Mouse (Mus musculus) stomach, postnatal 0 days (tissue): ENCODE results near the gene Hsdl2. TPM values are rescaled to one million over a fixed set of nuclear protein-coding genes. Genes with fewer than 3 reads are reported as not detected.

ENCODE experiments used
- ATAC-seq: fragments of 200-750 bp; cut with Nextera tagmentation; 2 replicates; pipeline ENCODE4 v1.8.0; 2017; ENCODE audit not compliant: low FRiP score, low TSS enrichment
- DNase-seq: peaks from one replicate; pipeline ENCODE4 v3.0.0-alpha.2; 2016; ENCODE audit warnings: low spot score
- H3K27ac ChIP-seq: fragments of 300-500 bp; sonication (generic); replicated peaks from 2 replicates; pipeline ENCODE4 v1.5.1; 2014; ENCODE audit warnings: mild to moderate bottlenecking, control low read depth
- H3K27me3 ChIP-seq: fragments of 300-500 bp; sonication (generic); 2 replicates; pipeline ENCODE4 v1.6.1; 2014; ENCODE audit warnings: low read length; ENCODE audit not compliant: control insufficient read depth, insufficient read depth
- H3K36me3 ChIP-seq: fragments of 300-500 bp; sonication (generic); 2 replicates; pipeline ENCODE4 v1.6.1; 2014; ENCODE audit warnings: low read length, mixed read lengths; ENCODE audit not compliant: control insufficient read depth, insufficient read depth
- H3K4me1 ChIP-seq: fragments of 300-500 bp; sonication (generic); replicated peaks from 2 replicates; pipeline ENCODE4 v1.6.1; 2014; ENCODE audit warnings: antibody characterized with exemption; ENCODE audit not compliant: control insufficient read depth, insufficient read depth
- H3K4me2 ChIP-seq: fragments of 300-500 bp; sonication (generic); replicated peaks from 2 replicates; pipeline ENCODE4 v1.6.1; 2014; ENCODE audit warnings: low read depth, mild to moderate bottlenecking, control low read depth, moderate library complexity
- H3K4me3 ChIP-seq: fragments of 300-500 bp; sonication (generic); 2 replicates; pipeline ENCODE4 v1.5.1; 2014; ENCODE audit warnings: low read depth, low read length, control low read depth
- H3K9ac ChIP-seq: fragments of 300-500 bp; sonication (generic); 2 replicates; pipeline ENCODE4 v1.6.1; 2014; ENCODE audit warnings: mild to moderate bottlenecking, low read length, control low read depth, mixed read lengths
- H3K9me3 ChIP-seq: fragments of 300-500 bp; sonication (generic); 2 replicates; pipeline ENCODE4 v1.6.1; 2016; ENCODE audit warnings: low read length; ENCODE audit not compliant: control insufficient read depth
- CTCF ChIP-seq: IDR thresholded peaks from 2 replicates; pipeline ENCODE4 v1.5.1; 2016; ENCODE audit warnings: antibody characterized with exemption, low read depth, mild to moderate bottlenecking, moderate library complexity
- EP300 ChIP-seq: optimal IDR thresholded peaks from 2 replicates; pipeline ENCODE3; 2016; ENCODE audit warnings: antibody characterized with exemption
- WGBS: fragments of 180-500 bp; shearing (Covaris S2); extraction: QIAGEN DNeasy Blood & Tissue Kit; methylation state at CpG from one replicate; pipeline ENCODE4 v1.1.7; 2014; 5-methylcytosine and 5-hydroxymethylcytosine counted together
- polyA plus RNA-seq: library from polyadenylated mRNA; unstranded; fragments of >200 nt; fragmentation: Nextera tagmentation; extraction: Ambion mirVana; gene quantifications from 2 replicates; pipeline ENCODE4 v1.2.1, GENCODE M21; 2015

Hsdl2 gene
- polyA plus RNA-seq, 1 experiment from 2014 or later, result 49.4 TPM

DNA sequence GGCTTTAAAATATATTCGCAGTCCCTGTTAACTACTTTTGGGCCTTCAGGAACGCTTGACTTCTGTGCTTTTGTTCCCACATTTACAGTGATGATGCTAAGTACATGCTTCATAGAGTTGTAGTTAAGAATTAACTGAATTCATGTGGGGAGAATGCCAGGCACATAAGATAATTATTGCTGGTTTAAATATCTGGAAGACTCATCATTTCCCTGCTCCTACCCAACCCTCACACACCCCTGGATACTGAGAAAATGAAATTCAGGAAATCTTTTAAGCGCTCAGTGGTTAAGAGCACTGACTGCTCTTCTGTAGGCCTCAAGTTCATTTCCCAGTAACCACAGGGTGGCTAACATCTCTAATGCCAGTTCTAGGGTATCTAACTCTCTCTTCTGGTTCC, 60.7 kb downstream of the Hsdl2 start:
- ATAC-seq, result no peak
- Histone ChIP-seq H3K27me3 (no peaks in the 10 kb centered on the region), H3K9me3 (no peaks in the 10 kb centered on the region), H3K36me3 (no peaks in the 10 kb centered on the region), H3K4me2 (no peak overlapping the region), H3K4me1 (no peaks in the 10 kb centered on the region), H3K4me3 (no peak overlapping the region), H3K9ac (no peak overlapping the region), H3K27ac (no peak overlapping the region)
- DNase-seq, result no peak
- 76% methylated on average over 3 of the region's 3 CpGs for WGBS
- TF ChIP-seq CTCF (no peak), EP300 (no peak)

DNA sequence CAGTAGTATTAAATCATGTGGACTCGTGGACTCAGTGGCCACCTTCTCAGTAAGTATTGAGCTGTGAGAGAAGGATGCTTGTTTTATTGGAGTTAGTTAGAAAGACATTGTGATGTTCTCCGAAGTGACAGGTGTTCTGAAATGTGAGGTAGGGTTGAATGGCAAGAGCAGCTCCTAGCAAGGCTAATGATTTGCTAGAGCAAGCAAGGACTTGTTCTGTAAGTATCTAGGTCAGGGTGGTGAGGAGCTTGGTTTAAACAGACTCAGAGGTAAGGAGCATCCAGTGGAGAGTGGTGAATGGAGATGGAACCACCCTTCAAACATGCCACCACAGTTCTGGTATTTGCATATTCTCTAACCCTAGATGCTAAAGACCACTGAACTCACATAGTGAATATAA, 61.3 kb downstream of the Hsdl2 start:
- ATAC-seq, result no peak

DNA sequence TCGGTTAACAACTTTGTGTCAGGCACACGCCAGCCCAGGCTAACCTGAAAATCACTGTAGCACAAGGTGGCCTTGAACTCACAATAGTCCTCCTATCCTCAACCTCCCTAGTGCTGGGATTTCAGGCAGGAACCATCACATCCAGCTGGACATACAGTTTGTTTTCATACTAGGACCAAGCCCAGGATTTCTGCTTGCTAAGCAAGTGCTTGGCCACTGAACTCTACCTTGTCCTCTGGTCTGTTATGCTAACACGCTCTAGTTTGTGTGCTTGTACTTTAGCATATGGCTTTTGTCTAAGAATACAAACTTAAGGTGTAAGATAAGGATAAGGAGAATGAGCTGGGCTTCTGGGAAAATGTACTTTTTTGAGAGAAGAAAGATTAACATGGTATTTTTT, 63.1 kb downstream of the Hsdl2 start:
- Histone ChIP-seq H3K9me3 (no peaks in the 10 kb centered on the region), H3K27ac (no peak overlapping the region), H3K36me3 (no peaks in the 10 kb centered on the region), H3K4me2 (no peak overlapping the region), H3K4me1 (no peaks in the 10 kb centered on the region), H3K9ac (no peak overlapping the region), H3K27me3 (no peaks in the 10 kb centered on the region), H3K4me3 (no peak overlapping the region)
- DNase-seq (no peak), ATAC-seq (no peak)
- TF ChIP-seq EP300, result no peak
- TF ChIP-seq CTCF, result no peak
- WGBS, result 74% methylated on average over 3 of the region's 3 CpGs

More for the DNA sequence above, 61.3 kb downstream of the Hsdl2 start:
- no peaks in the 10 kb centered on the region for H3K4me1 ChIP-seq
- H3K36me3 ChIP-seq, result no peaks in the 10 kb centered on the region
- no peaks in the 10 kb centered on the region for H3K27me3 ChIP-seq
- H3K9ac ChIP-seq, result no peak overlapping the region
- H3K4me2 ChIP-seq, result no peak overlapping the region
- no peaks in the 10 kb centered on the region for H3K9me3 ChIP-seq
- 79% methylated on average over 2 of the region's 2 CpGs for WGBS
- TF ChIP-seq EP300 (no peak), CTCF (no peak)
- H3K27ac ChIP-seq, result no peak overlapping the region
- H3K4me3 ChIP-seq, result no peak overlapping the region
- DNase-seq, result no peak

DNA sequence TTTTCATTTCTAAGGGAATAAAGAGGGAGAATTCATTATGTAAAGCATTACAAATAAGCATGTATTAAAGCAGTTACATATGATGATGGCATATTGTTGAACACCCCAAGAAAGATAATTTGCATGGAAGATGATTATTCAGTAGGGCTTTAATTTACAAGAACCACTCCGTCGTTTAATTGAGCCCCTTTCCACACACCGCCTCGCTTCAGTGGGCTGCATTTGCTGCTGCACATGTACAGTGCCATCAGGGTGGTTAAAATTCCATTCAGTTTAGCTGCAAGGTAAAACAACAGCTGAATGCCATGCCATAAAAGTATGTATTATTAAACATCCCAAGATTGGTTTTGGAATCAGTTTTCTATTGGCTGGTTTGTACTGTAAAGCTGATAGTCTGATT, 63.6 kb downstream of the Hsdl2 start:
- Histone ChIP-seq H3K9me3 (no peaks in the 10 kb centered on the region), H3K36me3 (no peaks in the 10 kb centered on the region), H3K27ac (no peak overlapping the region), H3K4me2 (no peak overlapping the region), H3K9ac (no peak overlapping the region), H3K4me1 (no peaks in the 10 kb centered on the region), H3K4me3 (no peak overlapping the region), H3K27me3 (no peaks in the 10 kb centered on the region)
- WGBS, result 93% methylated on average over 4 of the region's 4 CpGs
- DNase-seq (no peak), ATAC-seq (no peak)
- TF ChIP-seq EP300 (no peak), CTCF (no peak)

DNA sequence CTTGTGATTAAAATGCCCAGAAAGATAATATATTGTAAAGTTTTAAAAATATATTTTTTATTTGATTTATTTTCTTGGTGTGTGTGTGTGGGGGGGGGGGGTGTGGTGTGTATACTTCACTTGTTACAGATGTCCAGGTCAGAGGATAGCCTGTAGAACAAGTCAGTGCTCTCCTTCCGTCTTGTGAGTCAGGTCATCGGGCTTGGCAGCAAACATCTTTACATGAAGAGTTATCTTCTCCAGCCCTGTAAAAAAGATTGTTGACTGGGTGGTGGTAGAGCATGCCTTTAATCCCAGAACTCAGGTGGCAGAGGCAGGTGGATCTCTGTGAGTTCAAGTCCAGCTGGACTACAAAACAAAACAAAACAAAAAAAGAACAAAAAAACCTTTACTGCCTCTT, 64.2 kb downstream of the Hsdl2 start:
- Histone ChIP-seq H3K4me2 (no peak overlapping the region), H3K9me3 (no peaks in the 10 kb centered on the region), H3K4me3 (no peak overlapping the region), H3K27ac (no peak overlapping the region), H3K4me1 (no peaks in the 10 kb centered on the region), H3K36me3 (no peaks in the 10 kb centered on the region), H3K27me3 (no peaks in the 10 kb centered on the region), H3K9ac (no peak overlapping the region)
- WGBS, result 88% methylated on average over 2 of the region's 2 CpGs
- ATAC-seq, result no peak
- TF ChIP-seq CTCF (no peak), EP300 (no peak)
- no peak for DNase-seq

DNA sequence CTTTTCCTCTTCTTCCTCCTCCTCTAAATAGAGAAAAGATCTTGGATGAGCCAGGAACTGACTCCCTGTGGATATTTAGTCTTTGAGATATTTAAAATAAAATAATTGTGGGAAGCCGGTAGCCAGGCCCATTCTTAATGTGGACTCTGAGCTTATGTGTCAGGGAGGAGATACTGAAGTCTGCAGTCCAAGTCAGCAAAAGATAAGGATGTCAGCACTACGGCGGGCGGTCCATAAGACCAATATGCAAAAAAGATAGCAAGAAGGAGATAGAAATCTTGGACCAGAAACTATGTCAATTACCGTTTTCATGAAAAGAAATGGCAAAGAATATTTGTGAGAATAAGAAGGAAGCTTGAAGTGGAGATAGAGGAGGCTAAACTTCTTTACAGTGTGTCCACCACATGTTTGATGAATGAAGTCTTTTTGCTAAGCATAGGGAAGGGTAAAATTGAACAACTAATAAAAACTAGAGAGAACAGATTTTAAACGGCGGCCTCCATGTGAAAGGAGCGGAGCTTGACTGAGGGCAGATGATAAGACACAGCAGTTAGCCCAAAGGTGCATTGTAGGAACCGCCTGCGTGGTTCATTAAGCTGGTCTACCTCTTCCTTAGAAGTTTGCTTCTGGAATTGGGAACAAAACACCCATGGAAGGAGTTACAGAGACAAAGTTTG, 64.8 kb downstream of the Hsdl2 start:
- DNase-seq (no peak), ATAC-seq (no peak)
- no peaks in the 10 kb centered on the region for H3K27me3 ChIP-seq
- H3K4me2 ChIP-seq, result no peak overlapping the region
- TF ChIP-seq EP300, result no peak
- TF ChIP-seq CTCF, result no peak
- H3K4me3 ChIP-seq, result no peak overlapping the region
- no peaks in the 10 kb centered on the region for H3K36me3 ChIP-seq
- no peaks in the 10 kb centered on the region for H3K4me1 ChIP-seq
- no peaks in the 10 kb centered on the region for H3K9me3 ChIP-seq
- no peak overlapping the region for H3K9ac ChIP-seq
- 89% methylated on average over 10 of the region's 10 CpGs for WGBS
- no peak overlapping the region for H3K27ac ChIP-seq
